Mouse (Mus musculus): ENCODE measurements around the gene Ppil4.

Gene Ppil4

DNA sequence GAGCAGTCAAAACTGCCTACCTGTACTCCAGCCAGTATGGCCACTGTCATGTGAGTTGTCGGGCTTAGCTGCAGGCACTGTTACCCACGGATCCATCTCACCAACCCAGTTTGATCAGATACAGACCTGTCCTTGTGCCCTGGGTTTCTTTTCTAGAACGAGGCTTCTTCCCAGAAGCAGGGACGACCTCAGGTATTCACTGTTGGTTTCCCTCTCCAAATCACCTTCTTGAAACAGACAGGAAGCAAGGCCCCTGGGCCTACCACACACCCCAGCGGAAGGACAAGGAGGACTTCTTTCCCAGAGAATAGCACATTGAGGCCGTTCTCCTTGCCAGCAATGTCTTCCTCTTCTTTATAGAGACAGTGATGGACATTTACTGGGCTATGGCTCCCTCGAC lies 67.8 kb downstream of the Ppil4 start:
- CTCF ChIA-PET: no interaction called here

DNA sequence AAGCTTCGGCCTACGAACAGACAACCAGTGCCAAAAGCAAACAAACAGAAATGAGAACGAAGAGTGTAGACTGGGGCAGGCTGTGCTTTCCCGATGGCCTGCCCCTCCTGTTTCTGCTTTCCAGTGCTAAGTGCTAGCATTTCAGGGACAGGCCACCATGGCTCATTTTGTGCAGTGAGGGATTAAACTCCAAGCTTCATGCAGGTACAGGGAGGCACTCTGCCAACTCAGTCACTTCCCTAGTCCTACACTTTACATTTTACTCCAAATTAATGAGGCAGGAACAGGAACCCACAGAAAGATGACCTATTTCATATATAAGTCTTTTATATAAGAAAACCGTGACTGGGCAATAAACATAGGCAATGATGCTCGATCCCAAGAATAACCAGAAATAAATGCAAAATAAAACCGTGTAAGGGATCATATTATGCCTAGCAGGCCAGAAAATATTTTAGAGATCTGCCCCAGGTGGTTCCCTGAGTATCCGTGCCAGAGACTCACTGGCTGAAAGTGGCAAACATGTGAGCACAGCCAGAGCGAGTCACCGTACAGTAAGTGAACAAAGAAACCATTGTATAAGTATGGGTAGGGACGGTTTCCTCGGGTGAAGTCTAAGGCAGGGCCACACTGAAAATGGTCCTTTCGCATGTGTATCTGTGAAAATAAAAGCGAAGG lies 68.7 kb downstream of the Ppil4 start:
- CTCF ChIA-PET: no interaction called here

DNA sequence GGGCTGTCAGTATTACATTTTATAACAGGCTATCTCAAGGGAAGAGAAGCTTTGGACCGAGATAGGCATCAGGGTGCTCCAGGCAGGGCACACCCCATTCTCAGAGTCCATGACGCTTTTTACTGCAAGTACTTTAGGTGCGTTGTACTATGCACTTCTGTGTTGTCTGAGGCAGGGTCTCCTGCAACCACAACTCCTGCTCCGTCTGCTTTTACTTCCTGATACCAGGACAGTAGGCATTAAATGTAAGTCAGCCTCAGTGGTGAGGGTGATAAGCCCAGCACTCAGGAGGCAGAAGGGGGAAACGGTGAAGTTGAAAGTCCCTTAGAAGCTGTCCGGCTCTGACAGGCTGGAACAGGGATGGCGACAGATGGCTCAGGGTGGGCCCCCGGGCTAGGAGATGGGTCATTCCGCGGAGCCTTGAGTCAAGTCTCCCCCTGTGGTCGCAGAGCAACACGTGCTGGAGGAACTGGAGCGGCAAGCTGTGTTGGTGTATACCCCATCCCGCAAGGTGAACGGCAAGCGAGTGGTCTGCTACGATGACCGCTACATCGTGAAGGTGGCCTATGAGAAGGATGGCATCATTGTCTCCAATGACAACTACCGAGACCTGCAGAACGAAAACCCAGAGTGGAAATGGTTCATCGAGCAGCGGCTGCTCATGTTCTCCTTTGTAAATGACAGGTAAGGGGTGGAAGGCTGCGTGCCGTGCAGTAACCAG lies 69.4 kb downstream of the Ppil4 start:
- CTCF ChIA-PET: no interaction called here

DNA sequence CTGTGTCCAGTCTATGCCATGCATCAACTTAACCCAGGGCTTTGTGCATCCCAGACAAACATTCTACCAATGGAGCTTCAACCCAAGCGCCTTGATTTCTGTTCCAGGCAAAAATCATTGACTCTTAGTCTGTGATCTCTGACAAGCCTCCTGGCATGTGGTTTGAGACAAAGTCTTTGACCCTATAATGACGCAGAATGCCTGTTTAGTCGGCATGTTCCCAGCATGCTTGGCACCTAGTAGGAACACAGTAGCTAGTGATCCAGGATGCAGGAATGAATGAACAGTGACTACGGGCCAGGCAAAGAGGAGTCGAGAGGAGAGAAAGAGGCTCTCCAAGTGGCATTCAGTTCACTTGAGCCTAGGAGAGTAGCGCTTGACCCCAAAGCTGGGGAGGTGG lies 70.7 kb downstream of the Ppil4 start:
- CTCF ChIA-PET: interaction anchor here (0.5 kb wide), 1 partner anchor 19 kb away, joined by 6 read pairs; no protein-coding TSS in a partner anchor

DNA sequence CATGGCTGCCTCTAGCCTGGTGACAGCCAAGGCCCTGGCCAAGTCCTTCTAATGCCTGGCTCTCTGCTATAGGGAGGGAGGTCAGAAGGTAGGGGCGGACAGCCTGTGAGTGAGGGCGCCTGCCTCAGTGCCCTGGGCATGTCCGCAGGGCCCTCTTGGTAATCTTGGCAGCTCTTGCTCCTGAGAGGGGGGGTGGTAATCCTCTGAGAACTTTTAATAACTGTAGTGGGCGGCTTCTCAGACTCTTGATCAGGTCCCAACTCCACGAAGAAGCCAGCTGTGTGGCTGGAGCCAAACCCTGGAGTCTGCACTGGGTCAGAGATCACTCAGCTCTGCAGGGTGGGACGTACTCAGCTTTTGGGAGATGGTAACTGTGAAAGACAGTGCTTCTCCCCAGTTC lies 71.5 kb downstream of the Ppil4 start:
- CTCF ChIA-PET: no interaction called here

DNA sequence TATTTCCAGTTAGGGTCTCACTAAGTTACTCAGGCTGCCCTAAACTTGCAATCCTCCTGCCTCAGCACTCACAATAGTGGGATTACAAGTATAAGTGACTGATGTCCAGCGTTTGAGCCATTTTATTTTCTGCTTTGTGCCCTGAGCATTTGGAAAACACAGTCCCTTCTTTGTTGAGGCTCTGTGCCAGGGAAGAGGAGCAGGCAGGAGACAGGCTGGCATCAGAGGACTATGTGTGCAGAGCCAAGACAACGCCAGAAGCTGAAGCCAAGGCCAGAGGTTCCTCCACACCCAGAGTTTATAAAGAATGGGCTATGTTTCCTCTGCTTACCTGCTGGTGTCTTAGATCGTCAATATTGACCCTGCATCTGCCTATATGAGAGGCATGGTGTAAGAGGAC lies 72.1 kb downstream of the Ppil4 start:
- CTCF ChIA-PET: no interaction called here

DNA sequence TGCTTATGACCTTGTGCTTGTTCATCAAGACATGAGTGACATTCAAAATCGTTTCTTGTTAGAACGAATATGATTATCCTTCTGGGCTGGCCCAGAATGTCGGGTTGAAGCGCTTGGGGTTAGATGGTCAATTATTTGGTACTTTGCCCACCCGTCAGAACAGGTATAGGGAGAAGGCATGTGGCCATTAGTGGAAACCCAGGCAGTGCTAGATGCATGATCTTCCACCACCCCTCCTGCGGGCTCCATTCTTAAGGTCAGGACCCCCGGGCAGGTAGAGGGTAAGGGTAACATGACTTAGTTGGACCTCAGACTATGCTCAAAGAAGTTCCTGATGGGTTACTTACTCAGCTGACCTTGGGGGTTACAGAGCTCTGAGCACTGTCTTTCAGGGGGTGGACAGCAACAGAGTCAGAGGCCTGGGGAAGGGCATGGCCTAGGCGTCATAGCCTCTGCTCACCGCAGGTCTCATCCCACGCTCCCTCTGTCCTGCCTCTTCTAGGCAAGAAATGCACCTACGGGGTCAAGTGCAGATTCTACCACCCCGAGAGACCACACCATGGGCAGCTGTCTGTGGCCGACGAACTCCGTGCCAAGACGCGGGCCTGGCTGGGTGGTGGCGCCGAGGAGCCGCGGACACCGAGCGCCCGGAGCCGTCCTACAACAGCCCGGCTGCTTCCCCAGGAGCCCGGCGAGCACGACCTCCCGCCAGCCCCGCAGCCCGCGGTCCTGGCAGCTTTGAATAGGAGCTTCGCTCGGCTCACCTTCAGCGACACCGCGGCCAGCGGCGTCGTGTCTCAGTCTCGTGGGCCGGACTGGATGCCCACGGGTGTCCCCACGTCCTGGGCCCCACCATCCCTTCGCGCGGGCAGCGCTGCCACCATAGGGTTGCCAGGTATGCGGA lies 74.3 kb downstream of the Ppil4 start:
- CTCF ChIA-PET: interaction anchor here (0.6 to 0.7 kb wide), 2 partner anchors 36 to 289 kb away, joined by 3 to 9 read pairs; no protein-coding TSS in a partner anchor

DNA sequence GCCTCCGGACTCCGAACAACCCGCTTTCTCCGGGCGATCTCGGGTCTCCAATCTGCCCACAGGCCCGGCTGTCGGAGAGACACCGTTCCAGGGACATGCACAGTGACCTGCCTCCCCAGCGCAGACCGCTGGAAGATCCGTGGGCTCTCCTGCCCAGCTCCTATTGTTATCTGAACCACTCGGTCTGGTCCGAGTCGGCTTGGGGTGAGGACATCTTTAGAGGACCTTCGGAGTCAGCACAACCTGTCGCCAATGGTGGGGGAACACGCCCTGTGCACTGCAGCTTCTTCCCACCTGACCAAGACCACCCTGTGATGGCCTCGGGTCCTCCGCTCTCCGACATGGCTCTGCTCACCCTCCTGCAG lies 75.0 kb downstream of the Ppil4 start:
- CTCF ChIA-PET: interaction anchor here (0.6 to 0.7 kb wide), 2 partner anchors 36 to 289 kb away, joined by 3 to 9 read pairs; no protein-coding TSS in a partner anchor

DNA sequence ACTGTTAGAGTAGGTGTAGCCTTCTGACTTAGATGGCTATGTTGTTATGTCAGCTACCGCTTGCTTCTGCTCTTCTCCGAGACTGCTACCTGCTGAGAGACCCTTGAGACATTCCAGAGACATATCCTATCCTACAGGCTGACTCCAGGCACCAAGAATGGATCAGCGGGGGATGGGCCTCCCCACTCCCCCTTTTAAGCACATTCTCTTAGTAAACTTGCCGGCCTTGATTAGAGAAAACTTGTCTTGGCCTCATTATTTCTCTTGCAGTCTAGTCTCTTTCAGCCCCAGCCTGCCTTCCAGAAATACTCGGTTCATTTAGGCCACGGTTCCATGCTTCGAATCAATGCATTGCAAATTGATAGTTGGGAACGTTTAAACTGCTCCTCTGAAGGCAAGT lies 77.1 kb downstream of the Ppil4 start:
- CTCF ChIA-PET: interaction anchor here (0.8 kb wide), 1 partner anchor 13 kb away, joined by 8 read pairs; no protein-coding TSS in a partner anchor

DNA sequence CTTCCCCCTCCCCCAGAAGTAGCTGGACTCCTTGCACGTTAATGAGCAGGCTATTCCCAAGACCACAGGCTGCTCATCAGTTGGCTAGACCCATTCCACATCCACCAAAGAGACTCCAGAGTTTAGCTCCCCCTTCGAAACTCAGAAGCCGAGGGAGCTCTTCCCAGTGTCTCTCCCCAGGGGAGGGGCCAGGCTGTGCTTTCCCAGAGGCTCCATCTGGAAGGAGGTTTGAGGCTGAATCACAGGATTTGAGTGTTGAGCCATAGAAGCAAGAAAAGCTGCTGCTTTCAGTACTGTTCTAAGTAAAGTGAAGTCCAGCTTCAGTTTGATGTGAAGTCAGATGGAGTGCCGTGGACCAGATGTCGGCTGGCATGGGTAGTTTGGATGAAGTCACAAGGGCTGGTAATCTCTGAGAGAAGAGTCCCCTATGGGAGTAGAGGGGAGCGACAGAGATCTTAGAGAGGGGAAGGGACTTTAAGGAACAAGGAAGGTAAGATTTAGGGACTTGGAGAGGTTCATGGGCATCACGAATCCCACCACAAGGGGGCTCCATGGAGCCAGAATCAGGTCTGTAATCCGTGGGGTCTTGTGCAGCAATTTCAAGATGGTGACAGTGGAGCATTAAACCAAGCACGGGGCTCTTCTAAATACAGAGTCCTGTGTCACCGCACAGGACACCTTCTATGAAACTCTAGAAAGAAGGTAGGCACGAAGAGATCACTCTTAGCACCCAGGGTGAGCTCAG lies 78.1 kb downstream of the Ppil4 start:
- CTCF ChIA-PET: interaction anchor here (0.6 kb wide), 2 partner anchors 39 to 263 kb away, joined by 5 to 6 read pairs; no protein-coding TSS in a partner anchor

DNA sequence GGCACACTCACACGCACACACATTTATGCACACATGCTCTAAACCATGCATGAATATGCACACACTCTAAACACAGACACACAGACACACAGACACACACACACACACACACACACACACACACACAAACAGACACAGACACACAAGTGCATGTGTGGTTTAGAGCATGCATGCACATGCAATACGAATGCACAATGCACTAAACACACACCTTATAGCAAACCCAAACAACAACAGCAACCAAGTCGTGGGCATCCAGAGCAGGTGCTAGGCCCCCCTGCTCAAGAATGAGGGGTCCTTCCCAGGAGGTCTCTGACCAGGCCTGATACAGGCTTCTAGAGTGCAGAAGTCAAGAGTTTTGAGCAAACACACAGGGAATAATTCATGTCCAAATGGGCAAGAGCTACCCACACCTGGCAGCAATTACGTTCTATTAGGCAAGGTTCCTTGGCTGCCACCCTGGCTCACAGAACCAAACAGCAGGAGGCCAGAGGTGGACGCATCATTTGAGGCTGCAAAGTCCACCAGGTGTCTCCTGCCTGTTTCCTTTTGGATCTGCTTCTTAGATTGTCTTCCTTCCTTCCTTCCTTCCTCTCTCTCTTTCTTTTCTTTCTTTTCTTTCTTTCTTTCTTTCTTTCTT lies 78.8 kb downstream of the Ppil4 start:
- CTCF ChIA-PET: interaction anchor here (0.6 to 0.7 kb wide), 2 partner anchors 18 to 262 kb away, joined by 6 to 18 read pairs; no protein-coding TSS in a partner anchor

Data from spleen, embryonic (tissue).